Mouse (Mus musculus): ENCODE measurements around the gene St6galnac4. TPM values are rescaled to one million over a fixed set of nuclear protein-coding genes. Genes with fewer than 3 reads are reported as not detected.

The St6galnac4 gene
- polyA plus RNA-seq, 1 experiment from 2014 or later: 36.5 TPM

- Histone ChIP-seq H3K9me3 (replicated peaks) (no peaks in the 10 kb centered on the region), H3K27me3 (no peaks in the 10 kb centered on the region), H3K36me3 (peaks cover 47% of the 10 kb centered on the region), H3K9ac (no peak overlapping the region), H3K4me1 (peaks cover 27% of the 10 kb centered on the region), H3K4me2 (replicated peaks) (no peak overlapping the region), H3K4me3 (replicated peaks) (no peak overlapping the region), H3K27ac (replicated peaks) (no peak overlapping the region)
- ATAC-seq (ENCODE audit: insufficient number of reproducible peaks, low FRiP score, low TSS enrichment, low read depth): no peak
- 63% methylated on average over 9 of the region's 9 CpGs for WGBS
Measured at GRCm38 (mm10) chr2:32618051-32618450, 31.2 kb downstream of the St6galnac4 start.

- H3K9me3 ChIP-seq (replicated peaks): no peaks in the 10 kb centered on the region
- H3K27ac ChIP-seq (replicated peaks): peak overlapping the region; percentile 78
- ATAC-seq (ENCODE audit: insufficient number of reproducible peaks, low FRiP score, low TSS enrichment, low read depth): peak; percentile 48; the same call in 1 of the 2 replicates
- H3K9ac ChIP-seq: no peak overlapping the region
- H3K27me3 ChIP-seq: no peaks in the 10 kb centered on the region
- 27% methylated on average over 4 of the region's 4 CpGs for WGBS
- H3K4me1 ChIP-seq: peaks cover 40% of the 10 kb centered on the region
- H3K4me2 ChIP-seq (replicated peaks): no peak overlapping the region
- no peak overlapping the region for H3K4me3 ChIP-seq (replicated peaks)
- peaks cover 28% of the 10 kb centered on the region for H3K36me3 ChIP-seq
Measured at GRCm38 (mm10) chr2:32620682-32621516, 34.0 kb downstream of the St6galnac4 start.

DNA sequence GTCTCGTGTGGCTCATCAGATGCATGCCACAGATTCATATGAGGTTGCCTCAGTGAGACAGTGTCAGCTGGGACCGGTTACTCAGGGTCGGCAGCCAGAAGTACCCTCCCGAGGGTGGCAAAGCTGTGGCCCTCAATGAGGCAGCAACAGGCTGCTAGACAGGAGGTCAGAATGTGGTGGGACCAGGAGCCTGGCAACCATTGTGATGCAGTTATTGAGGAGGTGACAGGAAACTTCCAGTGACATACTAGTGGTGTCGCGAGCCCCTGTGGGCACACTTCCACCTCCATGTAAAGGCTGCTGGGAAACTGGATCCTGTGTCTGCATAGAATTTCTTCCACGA, 34.6 kb downstream of the St6galnac4 start, which contains the start of gene Ak1:
Gene Ak1 (plus strand): TSS at position 242 of the 343 bp plus-strand sequence.
- H3K4me1 ChIP-seq: peaks cover 46% of the 10 kb centered on the region
- no peak for ATAC-seq (ENCODE audit: insufficient number of reproducible peaks, low FRiP score, low TSS enrichment, low read depth)
- no peak within 1 kb of the TSS for H3K9ac ChIP-seq
- no peaks in the 10 kb centered on the region for H3K9me3 ChIP-seq (replicated peaks)
- H3K27ac ChIP-seq (replicated peaks): peak within 1 kb of the TSS; percentile 78
- 16% methylated on average over 7 of the region's 7 CpGs for WGBS
- no peak within 1 kb of the TSS for H3K4me3 ChIP-seq (replicated peaks)
- no peaks in the 10 kb centered on the region for H3K27me3 ChIP-seq
- H3K36me3 ChIP-seq: peaks cover 24% of the 10 kb centered on the region
- H3K4me2 ChIP-seq (replicated peaks): no peak within 1 kb of the TSS

DNA sequence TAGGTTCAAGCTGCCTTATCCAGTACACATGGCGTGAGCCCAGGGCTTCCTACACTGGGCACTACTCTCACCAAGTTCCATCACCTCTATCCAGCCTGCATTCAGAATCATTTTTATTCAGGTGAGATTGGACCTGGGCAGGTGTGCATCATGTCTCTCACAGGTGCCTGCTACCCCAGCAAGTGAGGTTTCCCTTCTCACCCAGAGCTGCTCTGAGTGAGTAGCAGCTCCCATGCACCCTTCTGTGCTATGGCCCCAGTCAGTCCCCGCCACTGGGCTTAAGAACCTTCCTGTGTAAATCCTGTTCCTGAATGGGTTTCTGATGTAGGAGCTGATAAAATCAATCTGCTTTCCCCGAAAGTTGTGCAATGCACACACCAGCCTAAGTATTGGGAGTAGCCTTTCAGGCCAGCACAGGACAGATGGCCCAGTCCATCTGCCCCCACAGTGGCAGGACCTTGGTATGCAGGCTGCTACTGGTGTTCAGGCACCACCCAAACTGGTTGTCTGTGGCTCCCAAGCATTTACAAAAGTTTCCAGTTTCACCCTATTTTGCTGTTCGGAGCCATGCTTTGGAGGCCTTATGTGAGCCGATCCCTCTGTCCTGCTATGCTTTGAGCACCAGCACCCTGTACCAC, 37.3 kb downstream of the St6galnac4 start:
- H3K27me3 ChIP-seq: no peaks in the 10 kb centered on the region
- 0 out of 2 replicates have a peak, but pooled peaks cover 4% of the 10 kb centered on the region for H3K36me3 ChIP-seq
- no peak overlapping the region for H3K4me3 ChIP-seq (replicated peaks)
- H3K9ac ChIP-seq: no peak overlapping the region
- no peak overlapping the region for H3K4me2 ChIP-seq (replicated peaks)
- H3K9me3 ChIP-seq (replicated peaks): no peaks in the 10 kb centered on the region
- H3K4me1 ChIP-seq: peaks cover 69% of the 10 kb centered on the region
- 66% methylated on average over 5 of the region's 5 CpGs for WGBS
- H3K27ac ChIP-seq (replicated peaks): no peak overlapping the region
- no peak for ATAC-seq (ENCODE audit: insufficient number of reproducible peaks, low FRiP score, low TSS enrichment, low read depth)

DNA sequence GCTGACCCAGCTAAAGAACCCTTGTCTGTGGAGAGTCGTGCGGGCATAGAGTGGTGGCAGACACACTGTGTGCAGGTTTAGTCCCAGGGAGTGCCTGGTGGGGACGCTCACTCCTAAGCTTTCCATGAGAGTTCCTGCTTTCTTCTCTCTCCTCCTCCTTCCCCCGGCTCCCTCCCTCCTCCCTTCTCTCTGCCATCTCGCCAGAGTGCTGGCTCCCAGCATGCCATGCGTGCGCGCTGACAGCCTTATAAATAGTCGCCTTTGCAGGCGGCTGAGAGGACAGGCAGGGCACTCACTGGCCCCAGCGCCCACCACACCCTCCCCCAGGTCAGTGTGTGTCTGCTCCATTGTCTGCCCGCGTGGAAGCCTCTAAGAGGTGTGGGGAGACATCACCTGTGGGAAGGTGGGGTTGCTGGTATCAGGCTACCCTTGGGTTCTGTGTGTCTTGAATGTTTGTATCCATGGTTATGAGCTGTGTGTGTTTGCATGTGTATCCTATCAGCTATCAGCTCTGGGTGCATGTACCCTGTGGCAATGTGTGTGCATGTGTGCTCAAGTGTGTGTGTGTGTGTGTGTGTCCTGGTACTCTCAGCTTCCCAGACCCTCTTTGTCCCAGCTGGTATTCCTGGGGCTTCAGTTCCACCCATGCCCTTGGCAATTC, 38.4 kb downstream of the St6galnac4 start:
- peak overlapping the region; percentile 55 for H3K4me2 ChIP-seq (replicated peaks)
- no peaks in the 10 kb centered on the region for H3K36me3 ChIP-seq
- H3K27ac ChIP-seq (replicated peaks): peak overlapping the region; percentile 65
- no peaks in the 10 kb centered on the region for H3K9me3 ChIP-seq (replicated peaks)
- H3K9ac ChIP-seq: 0 out of 2 replicates have a peak overlapping the region, but pooled peaks have one; percentile 23
- H3K4me3 ChIP-seq (replicated peaks): peak overlapping the region; percentile 11
- peaks cover 66% of the 10 kb centered on the region for H3K4me1 ChIP-seq
- no peak; the same call in 1 of the 2 replicates for ATAC-seq (ENCODE audit: insufficient number of reproducible peaks, low FRiP score, low TSS enrichment, low read depth)
- no peaks in the 10 kb centered on the region for H3K27me3 ChIP-seq
- 3% methylated on average over 13 of the region's 13 CpGs for WGBS

DNA sequence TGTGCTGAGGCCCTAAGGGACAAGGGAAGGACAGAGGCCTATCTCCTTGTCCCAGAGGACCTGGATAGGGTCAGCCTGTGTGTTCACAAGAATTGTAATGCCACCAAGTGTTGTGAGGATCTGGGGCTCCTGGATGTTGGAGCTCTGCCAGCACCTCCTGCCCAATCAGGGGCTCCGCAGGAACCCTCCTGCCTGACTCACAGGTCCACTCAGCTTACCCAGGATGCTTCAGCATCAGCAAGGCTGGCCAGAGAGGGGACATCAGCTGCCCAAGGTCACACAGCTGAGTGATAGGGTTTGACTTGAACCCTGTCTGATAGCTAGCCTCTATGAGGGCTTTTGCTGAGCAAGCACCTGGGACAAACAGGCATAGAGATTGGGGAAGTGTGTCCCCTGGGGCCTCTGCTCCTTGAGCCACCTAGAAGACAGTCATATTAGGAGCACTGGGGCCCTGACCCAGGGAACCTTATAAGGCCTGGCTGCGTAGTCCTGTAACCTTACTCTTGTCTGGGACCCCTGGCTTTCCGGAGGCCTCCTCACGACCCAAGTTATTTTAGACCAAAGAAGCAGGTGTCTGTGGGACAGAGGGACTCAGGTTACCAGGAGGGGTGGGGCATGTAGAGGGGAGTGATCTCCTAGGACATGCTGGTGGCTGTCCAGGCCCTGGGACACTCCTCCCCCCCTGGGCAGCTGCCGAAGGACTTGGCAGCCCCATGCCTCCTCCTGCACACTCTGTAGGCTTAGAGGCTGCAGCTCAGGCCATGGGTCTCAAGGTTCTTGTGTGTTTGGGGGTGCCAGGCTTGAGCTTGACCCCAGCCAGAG, 39.2 kb downstream of the St6galnac4 start:
- Histone ChIP-seq H3K36me3 (no peaks in the 10 kb centered on the region), H3K27me3 (no peaks in the 10 kb centered on the region), H3K4me1 (peaks cover 58% of the 10 kb centered on the region), H3K4me3 (replicated peaks) (peak overlapping the region; percentile 11), H3K27ac (replicated peaks) (peak overlapping the region; percentile 65), H3K4me2 (replicated peaks) (peak overlapping the region; percentile 55), H3K9me3 (replicated peaks) (no peaks in the 10 kb centered on the region), H3K9ac (no peak overlapping the region)
- ATAC-seq (ENCODE audit: insufficient number of reproducible peaks, low FRiP score, low TSS enrichment, low read depth): peak; percentile 11
- WGBS: 37% methylated on average over 5 of the region's 5 CpGs

DNA sequence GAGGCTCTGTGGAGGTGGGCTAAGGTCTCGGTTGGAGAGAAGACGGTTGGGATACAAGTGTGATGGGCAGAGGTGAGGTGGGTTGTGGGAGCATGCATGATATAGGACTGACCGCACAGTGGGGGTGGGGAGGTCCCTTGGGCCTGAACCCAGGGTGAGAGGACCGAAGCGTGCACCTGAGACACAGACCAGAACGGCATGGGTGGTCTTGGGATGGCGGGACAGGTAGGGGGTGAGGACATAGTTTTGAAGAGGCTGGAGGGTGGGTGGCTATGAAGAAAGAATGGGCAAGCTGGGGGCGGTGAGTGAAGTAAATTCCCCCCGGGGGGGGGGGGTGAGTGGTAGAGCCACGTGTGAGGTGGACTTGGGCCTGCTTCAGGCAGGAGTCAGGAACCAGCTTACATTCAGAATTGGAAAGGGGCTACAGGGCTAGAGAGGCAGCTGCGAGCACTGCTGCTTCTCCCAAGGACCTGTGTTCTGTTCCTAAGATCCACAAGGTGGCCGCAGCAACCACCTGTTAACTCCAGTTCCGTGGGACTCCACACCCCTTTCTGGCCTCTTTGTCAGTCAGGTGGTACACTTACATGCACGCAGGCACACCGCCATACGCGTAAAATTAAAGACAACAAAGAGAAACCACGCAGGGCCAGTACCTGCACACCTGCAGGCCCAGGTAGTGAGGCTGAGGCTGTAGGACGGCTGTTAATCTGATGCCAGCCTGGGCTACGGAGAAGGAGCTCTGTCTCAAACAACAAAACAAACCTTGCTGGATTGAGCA, 40.6 kb downstream of the St6galnac4 start:
- Histone ChIP-seq H3K9ac (no peak overlapping the region), H3K36me3 (no peaks in the 10 kb centered on the region), H3K4me3 (replicated peaks) (no peak overlapping the region), H3K4me1 (peaks cover 57% of the 10 kb centered on the region), H3K27me3 (no peaks in the 10 kb centered on the region), H3K4me2 (replicated peaks) (no peak overlapping the region), H3K9me3 (replicated peaks) (no peaks in the 10 kb centered on the region), H3K27ac (replicated peaks) (peak overlapping the region; percentile 84; the same call in 1 of the 2 replicates)
- ATAC-seq (ENCODE audit: insufficient number of reproducible peaks, low FRiP score, low TSS enrichment, low read depth): no peak
- 60% methylated on average over 20 of the region's 20 CpGs for WGBS

- no peak for ATAC-seq (ENCODE audit: insufficient number of reproducible peaks, low FRiP score, low TSS enrichment, low read depth)
- no peak overlapping the region for H3K4me3 ChIP-seq (replicated peaks)
- 45% methylated on average over 4 of the region's 4 CpGs for WGBS
- H3K9ac ChIP-seq: no peak overlapping the region
- H3K4me2 ChIP-seq (replicated peaks): 0 out of 2 replicates have a peak overlapping the region, but pooled peaks have one; percentile 19
- H3K4me1 ChIP-seq: peaks cover 58% of the 10 kb centered on the region
- no peaks in the 10 kb centered on the region for H3K9me3 ChIP-seq (replicated peaks)
- H3K27ac ChIP-seq (replicated peaks): peak overlapping the region; percentile 84
- no peaks in the 10 kb centered on the region for H3K36me3 ChIP-seq
- H3K27me3 ChIP-seq: no peaks in the 10 kb centered on the region
Measured at GRCm38 (mm10) chr2:32628044-32628550, 41.2 kb downstream of the St6galnac4 start.

- WGBS: 16% methylated on average over 5 of the region's 5 CpGs
- Histone ChIP-seq H3K9me3 (replicated peaks) (no peaks in the 10 kb centered on the region), H3K27ac (replicated peaks) (peak overlapping the region; percentile 84), H3K9ac (no peak overlapping the region), H3K4me2 (replicated peaks) (peak overlapping the region; percentile 19), H3K4me3 (replicated peaks) (0 out of 2 replicates have a peak overlapping the region, but pooled peaks have one; percentile 4), H3K36me3 (no peaks in the 10 kb centered on the region), H3K4me1 (peaks cover 64% of the 10 kb centered on the region), H3K27me3 (no peaks in the 10 kb centered on the region)
- ATAC-seq (ENCODE audit: insufficient number of reproducible peaks, low FRiP score, low TSS enrichment, low read depth): peak; percentile 39; the same call in 1 of the 2 replicates
Measured at GRCm38 (mm10) chr2:32628729-32629128, 41.8 kb downstream of the St6galnac4 start.
